Mouse (Mus musculus) ZHBTc4 (cell line): ENCODE measurements around the gene Fnbp1.

Source experiments
- DNase-seq: peaks from one replicate; pipeline ENCODE4 v3.0.0-alpha.2; 2011; ENCODE audit warnings: low read depth, low spot score

The Fnbp1 gene

DNA sequence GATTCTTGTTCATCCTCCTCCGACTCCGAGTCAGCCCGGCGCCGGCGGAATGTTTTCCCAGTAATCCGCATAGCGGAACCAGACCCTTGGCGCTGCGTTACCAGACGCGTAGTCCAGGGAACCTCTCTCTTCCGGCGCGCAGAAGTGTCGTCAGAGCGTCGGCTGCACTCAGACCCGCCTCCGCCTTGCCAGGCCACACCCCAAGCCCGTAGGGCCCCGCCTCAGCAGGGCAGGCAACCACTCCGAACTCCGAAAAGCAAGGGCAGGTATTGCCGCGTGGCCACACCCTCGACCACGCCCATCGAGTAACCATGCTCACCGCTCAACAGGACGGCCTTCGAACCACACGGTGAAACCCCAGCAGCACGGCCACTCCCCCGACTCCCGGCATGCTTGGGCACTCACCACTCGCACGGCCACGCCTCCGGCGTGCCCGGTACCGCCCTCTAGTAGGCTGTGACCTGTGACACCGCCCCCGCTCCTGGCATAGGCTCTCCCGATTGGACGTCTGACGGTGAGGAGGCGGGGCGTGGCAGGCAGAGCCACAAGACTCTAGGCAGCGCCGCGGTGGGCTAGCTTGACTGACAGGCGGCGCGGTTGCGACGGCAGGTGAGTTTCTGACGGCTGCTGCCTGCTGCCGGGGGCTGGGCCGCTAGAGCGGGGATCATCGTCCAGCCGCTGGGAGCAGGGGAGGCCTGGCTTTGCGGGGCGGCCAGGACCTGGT is 159.9 kb downstream of the Fnbp1 start, which contains the start of the genes BC005624 and Usp20:
BC005624 (minus strand) TSS at position 412 of the 724 bp plus-strand sequence.
Usp20 (plus strand) TSS at position 490 of the 724 bp plus-strand sequence.
- peak; percentile 100 for DNase-seq
